Mouse (Mus musculus): ENCODE measurements at regions not wholly inside any gene's neighbourhood (a gene's known extent, or its start where the extent isn't known, plus 50 kb on each side); places are given as distances from the start of the nearest gene placed in this dataset.

GRCm38 (mm10) chr2:50809823-50810222 is 339.1 kb downstream of the Rnd3 start:
- Histone ChIP-seq H3K4me1 (ENCODE audit: control insufficient read depth, insufficient read depth, low read length) (peaks cover 5% of the 10 kb centered on the region), H3K9me3 (ENCODE audit: control insufficient read depth, low read length) (no peaks in the 10 kb centered on the region), H3K4me3 (replicated peaks; ENCODE audit: low read length) (no peak overlapping the region), H3K27me3 (ENCODE audit: control insufficient read depth, insufficient read depth, low read length) (no peaks in the 10 kb centered on the region), H3K27ac (replicated peaks; ENCODE audit: low read depth, low read length) (no peak overlapping the region), H3K9ac (ENCODE audit: low read depth, low read length, severe bottlenecking) (no peak overlapping the region), H3K36me3 (ENCODE audit: control insufficient read depth, insufficient read depth, low read length) (no peaks in the 10 kb centered on the region), H3K4me2 (replicated peaks; ENCODE audit: low read depth, low read length, severe bottlenecking) (no peak overlapping the region)
- DNase-seq (ENCODE audit: low spot score) (no peak), ATAC-seq (ENCODE audit: low FRiP score, low read depth) (no peak)
- 67% methylated on average over 3 of the region's 3 CpGs for WGBS
- TF ChIP-seq POLR2A (IDR thresholded peaks at IDR 0.05; ENCODE audit: borderline replicate concordance, extremely low read depth, insufficient read depth, insufficient read length) = no peak

GRCm38 (mm10) chr2:50807162-50807960 is 341.6 kb downstream of the Rnd3 start:
- Histone ChIP-seq H3K27ac (replicated peaks; ENCODE audit: low read depth, low read length) (no peak overlapping the region), H3K9me3 (ENCODE audit: control insufficient read depth, low read length) (no peaks in the 10 kb centered on the region), H3K36me3 (ENCODE audit: control insufficient read depth, insufficient read depth, low read length) (no peaks in the 10 kb centered on the region), H3K4me1 (ENCODE audit: control insufficient read depth, insufficient read depth, low read length) (0 out of 2 replicates have a peak, but pooled peaks cover 2% of the 10 kb centered on the region), H3K4me2 (replicated peaks; ENCODE audit: low read depth, low read length, severe bottlenecking) (no peak overlapping the region), H3K27me3 (ENCODE audit: control insufficient read depth, insufficient read depth, low read length) (no peaks in the 10 kb centered on the region), H3K4me3 (replicated peaks; ENCODE audit: low read length) (no peak overlapping the region), H3K9ac (ENCODE audit: low read depth, low read length, severe bottlenecking) (no peak overlapping the region)
- no peak for TF ChIP-seq POLR2A (IDR thresholded peaks at IDR 0.05; ENCODE audit: borderline replicate concordance, extremely low read depth, insufficient read depth, insufficient read length)
- DNase-seq (ENCODE audit: low spot score) (no peak), ATAC-seq (ENCODE audit: low FRiP score, low read depth) (no peak)
- 89% methylated on average over 6 of the region's 6 CpGs for WGBS

DNA sequence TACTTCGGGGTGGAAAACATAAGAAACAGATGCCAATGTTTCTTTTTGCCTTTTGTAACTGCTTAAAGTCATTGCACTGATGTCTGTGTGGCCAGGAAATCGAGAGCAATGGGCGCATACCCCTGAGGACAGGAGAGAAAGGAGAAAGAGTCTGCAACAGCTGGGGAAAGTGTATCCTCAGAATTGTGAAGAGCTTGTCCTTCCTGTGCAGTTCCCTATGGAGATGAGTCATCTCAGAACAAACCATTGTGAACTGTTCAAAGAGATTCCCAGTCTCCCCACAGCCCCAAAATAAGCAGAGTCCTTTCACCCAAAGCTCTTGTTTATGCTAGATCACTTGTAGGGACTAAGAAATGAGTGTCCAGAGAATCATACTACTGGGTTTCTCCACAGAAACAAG is 343.3 kb downstream of the Rnd3 start:
- Histone ChIP-seq H3K36me3 (ENCODE audit: control insufficient read depth, insufficient read depth, low read length) (no peaks in the 10 kb centered on the region), H3K4me3 (replicated peaks; ENCODE audit: low read length) (no peak overlapping the region), H3K4me1 (ENCODE audit: control insufficient read depth, insufficient read depth, low read length) (0 out of 2 replicates have a peak, but pooled peaks cover 2% of the 10 kb centered on the region), H3K27ac (replicated peaks; ENCODE audit: low read depth, low read length) (no peak overlapping the region), H3K27me3 (ENCODE audit: control insufficient read depth, insufficient read depth, low read length) (no peaks in the 10 kb centered on the region), H3K9ac (ENCODE audit: low read depth, low read length, severe bottlenecking) (no peak overlapping the region), H3K9me3 (ENCODE audit: control insufficient read depth, low read length) (no peaks in the 10 kb centered on the region), H3K4me2 (replicated peaks; ENCODE audit: low read depth, low read length, severe bottlenecking) (no peak overlapping the region)
- ATAC-seq (ENCODE audit: low FRiP score, low read depth) = no peak
- DNase-seq (ENCODE audit: low spot score) = no peak
- WGBS = 78% methylated on average over 3 of the region's 3 CpGs
- no peak for TF ChIP-seq POLR2A (IDR thresholded peaks at IDR 0.05; ENCODE audit: borderline replicate concordance, extremely low read depth, insufficient read depth, insufficient read length)

DNA sequence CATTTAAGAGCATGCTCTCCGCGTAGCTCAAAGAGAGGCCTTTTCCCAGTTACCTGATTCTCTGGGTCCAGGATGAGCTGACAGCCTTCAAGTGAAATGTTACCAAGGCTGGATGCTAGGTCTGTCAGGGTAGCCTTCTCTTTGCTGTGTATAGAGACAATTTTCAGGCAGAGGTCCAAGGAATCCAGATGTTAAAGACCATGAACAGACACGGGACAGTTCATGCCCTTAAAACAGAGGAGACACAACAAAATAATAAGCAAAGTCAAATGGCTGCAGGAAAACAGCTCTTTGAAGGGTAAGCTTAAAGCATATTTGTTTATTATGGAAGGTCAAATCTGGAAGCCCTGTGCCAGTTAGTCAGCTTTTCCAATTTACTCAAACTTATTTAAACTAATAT is 352.8 kb downstream of the Rnd3 start:
- DNase-seq (ENCODE audit: low spot score) = no peak
- WGBS = 69% methylated on average over 3 of the region's 3 CpGs
- no peaks in the 10 kb centered on the region; the same call in 1 of the 2 replicates for H3K4me1 ChIP-seq (ENCODE audit: control insufficient read depth, insufficient read depth, low read length)
- no peaks in the 10 kb centered on the region for H3K36me3 ChIP-seq (ENCODE audit: control insufficient read depth, insufficient read depth, low read length)
- no peaks in the 10 kb centered on the region for H3K27me3 ChIP-seq (ENCODE audit: control insufficient read depth, insufficient read depth, low read length)
- no peak for TF ChIP-seq POLR2A (IDR thresholded peaks at IDR 0.05; ENCODE audit: borderline replicate concordance, extremely low read depth, insufficient read depth, insufficient read length)
- no peak overlapping the region for H3K27ac ChIP-seq (replicated peaks; ENCODE audit: low read depth, low read length)
- no peaks in the 10 kb centered on the region; the same call in 1 of the 2 replicates for H3K9me3 ChIP-seq (ENCODE audit: control insufficient read depth, low read length)
- H3K4me2 ChIP-seq (replicated peaks; ENCODE audit: low read depth, low read length, severe bottlenecking) = no peak overlapping the region
- no peak overlapping the region for H3K9ac ChIP-seq (ENCODE audit: low read depth, low read length, severe bottlenecking)
- H3K4me3 ChIP-seq (replicated peaks; ENCODE audit: low read length) = no peak overlapping the region
- no peak for ATAC-seq (ENCODE audit: low FRiP score, low read depth)

GRCm38 (mm10) chr2:50793616-50794015 is 355.3 kb downstream of the Rnd3 start:
- Histone ChIP-seq H3K9me3 (ENCODE audit: control insufficient read depth, low read length) (no peaks in the 10 kb centered on the region; the same call in 1 of the 2 replicates), H3K36me3 (ENCODE audit: control insufficient read depth, insufficient read depth, low read length) (no peaks in the 10 kb centered on the region), H3K27me3 (ENCODE audit: control insufficient read depth, insufficient read depth, low read length) (no peaks in the 10 kb centered on the region), H3K9ac (ENCODE audit: low read depth, low read length, severe bottlenecking) (no peak overlapping the region), H3K4me2 (replicated peaks; ENCODE audit: low read depth, low read length, severe bottlenecking) (no peak overlapping the region), H3K27ac (replicated peaks; ENCODE audit: low read depth, low read length) (no peak overlapping the region), H3K4me3 (replicated peaks; ENCODE audit: low read length) (no peak overlapping the region), H3K4me1 (ENCODE audit: control insufficient read depth, insufficient read depth, low read length) (peaks cover 4% of the 10 kb centered on the region)
- no peak for DNase-seq (ENCODE audit: low spot score)
- 69% methylated on average over 2 of the region's 2 CpGs for WGBS
- no peak for TF ChIP-seq POLR2A (IDR thresholded peaks at IDR 0.05; ENCODE audit: borderline replicate concordance, extremely low read depth, insufficient read depth, insufficient read length)
- no peak for ATAC-seq (ENCODE audit: low FRiP score, low read depth)
